Mouse (Mus musculus) c-Kit-positive CD71-positive TER-119-negative erythroid progenitor cells, embryonic 14.5 days (primary cell): ENCODE results near the gene B4galnt1.

Experiments used
- DNase-seq: peaks from one replicate; pipeline ENCODE4 v3.0.0-alpha.2; 2013; ENCODE audit warnings: low read depth

The B4galnt1 gene

DNA sequence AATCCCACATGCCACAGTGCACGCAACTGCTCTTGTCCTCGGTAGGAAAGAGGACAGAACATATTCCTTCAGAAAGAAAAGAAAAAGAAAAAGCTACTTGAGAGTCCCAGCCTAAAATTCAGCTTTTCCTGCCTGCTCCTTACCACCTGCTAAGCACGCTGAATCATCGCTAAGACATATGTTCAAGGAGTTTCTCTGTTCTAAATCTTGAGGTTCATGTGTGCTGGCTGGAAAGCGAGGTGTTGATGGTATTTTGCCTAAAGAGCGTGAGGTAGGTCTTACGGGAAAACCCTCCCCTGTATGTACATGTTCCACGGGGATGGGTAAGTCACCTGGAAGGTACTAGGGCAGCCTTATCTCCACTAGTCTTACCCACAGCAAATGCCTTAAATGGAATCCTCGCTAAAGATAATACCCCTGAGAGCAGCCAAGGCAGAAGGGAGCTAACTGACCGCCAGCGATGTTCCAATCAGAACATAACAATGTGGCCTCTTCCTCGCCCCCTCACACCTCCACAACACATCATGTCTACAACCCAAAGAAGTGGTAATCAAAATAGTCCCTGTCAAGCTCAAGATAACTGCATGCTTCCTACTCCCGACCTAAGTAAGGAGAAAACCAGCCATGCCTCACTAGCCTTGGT lies 45.0 kb downstream of the B4galnt1 start:
- DNase-seq = no peak

GRCm38 (mm10) chr10:127210961-127211405 lies 46.0 kb downstream of the B4galnt1 start:
- no peak for DNase-seq

DNA sequence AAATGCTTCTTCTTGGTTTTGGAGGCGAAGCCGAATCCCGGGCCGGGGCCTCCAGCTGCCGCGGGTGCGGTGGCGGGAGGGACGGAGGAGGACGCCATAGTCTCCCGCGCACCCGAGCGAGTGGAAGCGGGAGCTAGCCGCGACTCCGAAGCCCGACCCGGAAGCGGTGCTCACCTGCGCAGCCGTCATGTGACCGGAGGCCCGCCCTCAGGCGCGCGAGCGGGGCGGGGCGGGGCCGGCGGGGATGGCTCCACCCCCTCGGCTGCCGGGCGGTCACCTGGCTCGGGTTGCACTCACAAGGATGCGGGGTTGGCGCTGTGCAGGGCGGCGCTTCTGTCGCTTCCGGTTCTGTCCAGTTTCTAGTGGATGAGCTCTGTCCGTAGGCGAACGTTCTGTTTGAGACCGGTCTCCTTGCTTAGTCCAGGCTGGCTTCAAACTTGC lies 46.4 kb downstream of the B4galnt1 start, which contains the start of gene Pip4k2c:
Gene Pip4k2c (minus strand): TSS at position 172 of the 441 bp plus-strand sequence.
- peak; percentile 71 for DNase-seq

DNA sequence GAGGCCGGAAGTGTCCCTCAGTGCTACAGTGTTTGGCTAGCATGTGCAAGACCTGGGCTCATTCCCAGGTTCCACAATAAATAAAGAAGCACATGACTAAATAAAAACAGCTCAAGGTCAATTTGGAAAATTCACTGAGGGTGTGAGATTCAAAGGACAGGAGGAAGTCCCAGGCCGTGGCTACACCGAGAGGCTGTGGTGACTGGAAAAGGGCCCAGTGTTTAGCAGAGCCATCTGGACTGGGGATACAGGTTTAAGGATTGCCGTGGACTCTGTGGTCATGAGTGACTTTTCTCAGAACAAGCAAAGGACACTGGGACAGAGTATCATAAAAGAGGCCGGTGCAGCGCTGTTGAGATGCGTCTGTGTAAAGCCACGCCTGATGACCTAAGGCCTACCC lies 48.2 kb downstream of the B4galnt1 start:
- no peak for DNase-seq

GRCm38 (mm10) chr10:127213704-127214421 lies 48.8 kb downstream of the B4galnt1 start:
- no peak for DNase-seq

DNA sequence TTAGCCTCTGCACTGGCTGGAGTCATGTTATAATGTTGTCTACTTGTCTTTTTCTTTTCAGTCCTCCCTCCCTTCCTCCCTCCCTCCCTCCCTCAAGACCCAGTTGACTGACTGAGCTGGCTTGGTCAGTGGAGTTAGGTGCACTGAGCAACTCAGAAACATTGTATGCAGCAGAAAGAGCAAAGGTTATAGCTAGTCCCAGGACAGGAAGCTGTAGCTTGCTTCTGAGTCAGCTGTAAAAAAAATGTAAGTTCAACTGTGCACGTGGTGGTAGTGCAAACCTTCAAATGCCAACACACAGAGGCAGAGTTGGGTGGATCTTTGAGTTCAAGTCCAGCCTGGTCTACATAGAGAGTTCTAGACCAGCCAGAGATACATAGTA lies 49.4 kb downstream of the B4galnt1 start:
- no peak for DNase-seq

DNA sequence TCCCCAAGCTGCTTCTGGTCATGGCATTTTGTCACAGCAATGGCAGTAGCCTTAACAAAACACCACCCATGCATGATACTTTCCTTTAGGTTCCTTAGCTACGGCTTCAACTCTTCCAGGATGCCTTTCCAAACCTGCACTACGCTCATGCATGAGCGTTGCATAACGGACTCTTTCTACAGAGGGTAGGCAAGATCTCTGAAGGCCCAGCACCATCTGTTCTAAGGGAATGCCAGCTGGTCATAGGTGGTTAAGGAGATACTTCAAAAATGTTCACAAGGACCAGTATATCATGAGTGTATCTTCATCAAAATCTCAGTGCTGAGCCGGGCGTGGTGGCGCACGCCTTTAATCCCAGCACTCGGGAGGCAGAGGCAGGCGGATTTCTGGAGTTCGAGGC lies 51.4 kb downstream of the B4galnt1 start:
- DNase-seq = no peak

GRCm38 (mm10) chr10:127217177-127217576 lies 52.2 kb downstream of the B4galnt1 start:
- no peak for DNase-seq

DNA sequence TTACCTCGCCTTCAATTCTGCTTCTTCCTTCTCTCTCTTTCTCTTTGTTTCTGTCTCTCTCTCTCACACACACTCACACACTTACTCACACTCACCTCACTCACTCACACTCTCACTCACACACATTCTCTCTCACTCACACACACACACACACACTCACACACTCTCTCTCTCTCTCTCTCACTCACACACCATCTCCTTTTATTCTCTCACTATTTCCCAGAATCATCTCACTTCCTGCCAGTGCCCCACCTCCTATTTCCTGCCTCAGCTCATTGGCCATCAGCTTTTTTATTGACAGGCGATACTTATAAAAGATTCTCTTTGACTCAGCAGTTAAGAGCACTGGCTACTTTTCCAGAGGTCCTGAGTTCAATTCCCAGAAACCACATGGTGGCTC lies 53.3 kb downstream of the B4galnt1 start:
- no peak for DNase-seq
